Mouse (Mus musculus) ES-Bruce4 (cell line): ENCODE measurements around the gene Nsun4.

ENCODE experiments used
- EP300 ChIP-seq: IDR thresholded peaks from 2 replicates; pipeline ENCODE4 v1.6.1; 2011; ENCODE audit warnings: low read depth, low read length; ENCODE audit not compliant: insufficient read depth
- POLR2A ChIP-seq: IDR thresholded peaks from one replicate; pipeline ENCODE4 v1.8.1; 2011; ENCODE audit warnings: low read length; ENCODE audit not compliant: insufficient read depth

- TF ChIP-seq EP300 (no peak), POLR2A (no peak)
These were observed 37.7 kb downstream of the Nsun4 start for GRCm38 (mm10) chr4:116015996-116016395.
